Mouse (Mus musculus): ENCODE measurements at regions not wholly inside any gene's neighbourhood (a gene's known extent, or its start where the extent isn't known, plus 50 kb on each side); places are given as distances from the start of the nearest gene placed in this dataset.

DNA sequence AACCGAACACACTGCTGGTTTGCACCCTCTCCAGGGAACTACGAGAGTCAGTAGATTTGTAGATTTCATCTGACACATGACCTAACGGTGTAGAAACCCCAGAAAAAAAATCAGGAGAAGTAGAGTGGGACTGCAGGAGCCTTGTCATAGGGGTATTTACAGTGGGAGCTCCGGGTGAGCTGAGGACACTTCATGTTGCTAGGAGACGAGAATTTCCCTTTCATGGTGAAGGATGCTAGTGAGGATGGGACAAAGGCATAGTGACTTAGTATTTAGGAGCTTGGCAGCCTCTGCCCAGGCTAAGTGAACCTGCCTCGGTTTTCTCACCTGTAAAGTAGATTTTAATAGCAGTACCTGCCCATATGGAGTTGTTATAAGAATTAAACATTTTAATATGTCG, 52.8 kb upstream of the Epha4 start:
- no peak for DNase-seq (ENCODE audit: low spot score)
